Mouse (Mus musculus): ENCODE results near the gene Rnase10.
"Not testable (repeated sequence)": the region's sequence is repeated elsewhere in the genome, so short reads cannot be mapped to it uniquely, and the experiment has no call there.

Gene Rnase10

GRCm38 (mm10) chr14:51007152-51007801 lies at the start of gene Rnase10:
Rnase10 (plus strand) TSS chr14:51007751.
- no peak for DNase-seq

DNA sequence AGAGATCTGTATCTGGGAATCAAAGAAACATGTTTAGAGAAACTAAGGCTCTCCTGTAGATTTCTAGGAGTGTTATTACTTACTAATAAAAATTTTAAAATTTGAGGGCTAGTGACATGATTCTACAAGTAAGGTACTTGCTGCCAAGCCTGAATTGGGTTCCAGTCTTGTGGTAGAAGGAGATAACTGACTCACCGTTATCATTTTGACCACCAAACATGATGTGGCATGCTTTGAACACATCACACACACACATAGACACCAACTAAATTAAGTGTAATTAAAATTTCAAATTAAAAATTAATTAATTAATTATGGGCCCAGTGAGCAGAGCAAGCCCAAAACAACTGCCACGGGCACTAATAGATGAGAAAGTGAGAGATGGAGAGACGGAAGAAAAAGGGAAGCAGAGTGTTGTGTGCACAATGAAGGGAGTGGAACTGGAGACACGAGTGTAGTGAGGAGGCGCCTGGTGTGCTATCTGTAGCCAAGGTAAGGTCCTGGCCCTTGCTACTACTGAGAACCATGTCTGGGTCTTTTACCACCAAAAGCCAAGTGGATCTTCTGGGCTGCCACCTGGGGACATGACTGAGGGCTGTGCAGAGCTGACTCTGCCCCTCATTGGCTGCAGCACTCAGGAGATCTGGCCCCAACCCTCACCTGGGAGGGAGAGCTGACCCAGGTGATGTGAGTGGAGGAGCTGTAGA lies 49.1 kb upstream of the Rnase10 start:
- DNase-seq = not testable (repeated sequence)

GRCm38 (mm10) chr14:50968216-50968980 lies 39.2 kb upstream of the Rnase10 start:
- no peak for DNase-seq

- no peak for DNase-seq
Observed at GRCm38 (mm10) chr14:50969041-50969440, 38.5 kb upstream of the Rnase10 start.

- DNase-seq = peak; percentile 13 to 27
Observed at GRCm38 (mm10) chr14:50969558-50970544, 37.7 kb upstream of the Rnase10 start.

DNA sequence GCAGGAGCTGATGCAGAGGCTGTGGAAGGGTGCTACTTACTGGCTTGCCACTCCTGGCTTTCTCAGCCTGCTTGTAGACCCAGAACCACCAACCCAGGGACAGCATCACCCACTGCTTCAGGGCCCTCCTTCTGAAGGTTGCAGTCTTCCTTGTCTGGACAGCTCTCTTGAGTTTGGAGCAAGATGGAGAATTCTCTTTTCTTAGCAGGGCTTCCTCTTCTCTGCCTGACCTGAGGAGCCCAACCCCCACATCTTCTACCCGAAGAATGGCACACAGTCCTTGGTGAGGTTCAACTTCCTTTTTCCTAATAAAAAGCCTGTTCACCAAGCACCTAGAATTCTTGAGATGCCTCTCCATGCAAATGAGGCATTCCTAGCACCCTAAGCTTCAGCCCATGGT lies 36.7 kb upstream of the Rnase10 start:
- no peak for DNase-seq

GRCm38 (mm10) chr14:50973054-50973453 lies 34.5 kb upstream of the Rnase10 start:
- DNase-seq = not testable (repeated sequence)

DNA sequence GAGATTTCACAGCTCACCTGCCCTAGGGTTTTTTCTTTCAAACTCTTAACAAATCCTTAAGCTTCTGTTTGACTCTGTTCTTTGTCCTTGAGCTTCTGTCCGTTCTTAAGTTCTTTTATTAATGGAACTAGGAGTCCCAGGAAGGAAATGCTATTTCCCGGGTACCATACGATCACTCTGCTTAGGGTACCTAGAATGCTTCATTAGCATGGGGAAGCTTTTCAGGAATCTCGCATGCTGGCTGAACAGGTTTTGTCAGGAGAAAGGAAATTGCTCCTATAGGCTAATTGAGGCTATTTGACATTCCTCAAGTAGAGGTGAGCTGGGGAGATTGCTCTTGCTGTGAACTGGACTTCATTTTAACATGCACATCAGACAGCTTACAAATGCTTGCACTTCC lies 33.9 kb upstream of the Rnase10 start:
- no peak for DNase-seq

DNA sequence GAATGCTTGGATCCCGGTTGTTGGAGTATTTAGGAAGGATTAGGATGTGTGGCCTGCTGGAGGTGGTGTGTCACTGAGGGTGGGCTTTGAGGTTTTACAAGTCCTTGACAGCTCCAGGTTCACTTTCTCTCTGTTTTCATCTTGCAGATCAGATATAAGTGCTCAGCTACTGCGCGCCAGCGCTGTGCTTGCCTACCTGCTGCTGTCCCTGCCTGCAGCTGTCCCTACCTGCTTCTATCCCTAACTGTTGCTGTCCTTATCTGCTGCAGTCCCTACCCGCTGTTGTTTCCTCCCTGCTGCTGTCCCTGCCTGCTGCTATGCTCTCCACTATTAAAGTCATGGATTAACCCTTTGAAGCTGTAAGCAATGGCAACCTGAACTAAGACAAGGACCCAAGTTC lies 32.5 kb upstream of the Rnase10 start:
- DNase-seq = no peak

DNA sequence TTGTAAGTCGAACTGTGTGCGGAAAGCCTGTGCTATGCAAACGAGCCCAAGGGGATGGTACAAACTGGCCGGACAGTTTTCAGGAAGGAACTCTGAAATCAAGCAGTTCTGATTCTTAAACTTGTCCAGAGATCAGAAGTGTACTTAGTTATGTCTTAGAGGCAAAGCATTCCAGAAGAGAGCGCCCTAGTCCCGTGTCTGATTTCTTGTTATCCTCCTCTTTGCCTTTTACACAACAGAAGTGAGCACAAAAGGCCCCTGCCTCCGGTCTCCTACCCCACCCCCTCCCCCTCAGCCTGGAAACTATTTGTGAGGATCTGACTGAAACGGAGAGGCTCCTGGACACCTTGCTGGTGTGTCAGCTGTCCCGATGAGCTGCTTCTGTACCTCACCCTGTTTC lies 30.9 kb upstream of the Rnase10 start:
- no peak for DNase-seq

GRCm38 (mm10) chr14:50978451-50978850 lies 29.1 kb upstream of the Rnase10 start:
- not testable (repeated sequence) for DNase-seq

DNA sequence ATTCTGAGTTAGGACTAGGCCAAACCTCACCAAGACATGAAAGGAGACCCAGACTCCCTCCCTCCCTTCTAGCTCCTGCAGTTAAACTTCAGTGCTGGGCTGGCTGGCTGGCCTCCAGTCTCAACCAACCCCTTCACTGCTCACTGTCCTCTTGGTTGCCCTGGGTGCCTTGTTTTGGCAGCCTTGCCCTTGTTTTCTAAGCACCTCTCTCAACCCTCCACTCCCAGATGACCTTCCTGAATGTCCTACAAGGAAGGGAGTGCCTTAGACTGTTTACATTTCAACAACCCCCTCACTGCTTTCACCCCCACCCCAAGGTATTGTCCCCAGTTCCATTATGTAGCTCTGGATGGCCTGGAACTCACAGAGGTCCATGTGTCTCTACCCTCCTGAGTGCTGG lies 27.9 kb upstream of the Rnase10 start:
- no peak for DNase-seq

DNA sequence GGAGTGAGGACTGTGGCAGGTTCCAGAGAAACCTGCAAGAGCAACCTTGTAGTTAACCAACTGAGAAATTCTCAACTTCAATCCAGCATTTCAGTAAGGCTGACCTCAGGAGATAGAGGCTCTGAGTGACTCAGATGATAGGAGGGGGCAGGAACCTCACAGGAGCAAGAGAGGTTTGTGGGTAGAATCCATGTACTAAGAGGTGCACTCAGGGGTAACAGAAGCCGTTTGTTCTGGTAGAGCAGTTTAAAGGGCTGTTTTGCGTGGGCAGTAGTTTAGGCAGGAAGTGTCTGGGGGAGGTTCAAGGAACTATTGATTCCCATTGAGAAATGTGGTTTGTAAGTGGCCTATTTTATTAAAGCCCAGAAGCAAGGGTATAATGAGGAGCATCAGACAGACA lies 26.3 kb upstream of the Rnase10 start:
- no peak for DNase-seq

- no peak for DNase-seq
Observed at GRCm38 (mm10) chr14:50981837-50982236, 25.7 kb upstream of the Rnase10 start.

GRCm38 (mm10) chr14:50987668-50988067 lies 19.9 kb upstream of the Rnase10 start:
- no peak for DNase-seq

- DNase-seq = no peak
Observed at GRCm38 (mm10) chr14:50991037-50991436, 16.5 kb upstream of the Rnase10 start.

GRCm38 (mm10) chr14:50997088-50997487 lies 10.5 kb upstream of the Rnase10 start:
- no peak for DNase-seq

DNA sequence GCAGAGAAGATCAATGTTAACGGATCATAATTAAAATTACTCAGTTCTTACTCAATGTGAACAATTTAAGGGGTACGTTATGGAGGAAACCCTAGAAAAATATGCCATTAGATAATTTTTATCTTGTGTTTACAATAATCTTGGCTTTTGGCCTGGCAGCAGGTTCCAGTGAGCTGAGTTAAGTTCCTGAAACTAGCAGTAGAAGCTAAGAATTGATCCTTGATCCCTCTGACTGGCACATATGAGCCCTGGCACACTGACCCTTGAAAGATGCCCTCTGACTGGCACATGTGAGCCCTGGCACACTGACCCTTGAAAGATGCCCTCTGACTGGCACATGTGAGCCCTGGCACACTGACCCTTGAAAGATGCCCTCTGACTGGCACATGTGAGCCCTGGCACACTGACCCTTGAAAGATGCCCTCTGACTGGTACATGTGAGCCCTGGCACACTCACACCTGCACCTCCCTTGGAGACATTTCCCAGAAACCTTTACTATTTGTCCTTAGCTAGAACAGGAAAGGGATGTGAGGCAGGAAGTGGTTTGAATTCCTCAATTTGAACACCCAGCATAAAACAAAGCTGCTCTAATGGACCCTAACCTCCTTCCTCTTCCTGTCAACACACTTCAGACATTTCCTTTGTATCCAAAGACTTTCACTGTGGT lies 9.4 kb upstream of the Rnase10 start:
- no peak for DNase-seq

GRCm38 (mm10) chr14:51007914-51008713 lies 563 bp downstream of the Rnase10 start:
- peak; percentile 72 to 89 for DNase-seq

- DNase-seq = no peak
Observed at GRCm38 (mm10) chr14:51008781-51009180, 1.2 kb downstream of the Rnase10 start.

DNA sequence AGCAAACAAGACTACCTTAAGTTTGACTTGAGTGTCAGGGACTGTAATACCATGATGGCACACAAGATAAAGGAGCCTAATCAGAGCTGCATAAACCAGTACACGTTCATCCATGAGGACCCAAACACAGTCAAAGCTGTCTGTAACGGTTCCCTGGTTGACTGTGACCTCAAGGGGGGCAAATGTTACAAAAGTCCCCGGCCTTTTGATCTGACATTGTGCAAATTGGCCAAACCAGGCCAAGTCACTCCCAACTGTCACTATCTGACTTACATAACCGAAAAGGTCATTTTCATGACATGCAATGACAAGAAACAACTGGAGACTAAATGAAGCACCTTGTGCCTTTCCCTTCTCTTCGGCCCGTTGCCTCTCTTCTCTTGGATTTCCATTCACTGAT lies 2.0 kb downstream of the Rnase10 start:
- DNase-seq = peak in 1 of 2 experiments; percentile 46

Measured in lung, postnatal 4 days (tissue).